Mouse (Mus musculus) spleen, adult 2 months (tissue): ENCODE results near the gene Camsap1. TPM values are rescaled to one million over a fixed set of nuclear protein-coding genes. Genes with fewer than 3 reads are reported as not detected.

Experiments
- DNase-seq, 2 experiments: peaks; one replicate each; pipeline versions ENCODE4 v3.0.0 to v3.0.0-alpha.2; 2012 to 2021; ENCODE audit warnings: low spot score in 2 of 2, low read depth in 1 of 2
- H3K27ac ChIP-seq: fragments of 200-500 bp; 2 replicates; pipeline ENCODE4 v1.5.1; 2012; ENCODE audit warnings: low read length, inconsistent platforms; ENCODE audit not compliant: insufficient read depth
- H3K27me3 ChIP-seq: fragments of 200-500 bp; 2 replicates; pipeline ENCODE4 v1.6.1; 2012; ENCODE audit warnings: mild to moderate bottlenecking, moderate library complexity, low read length, inconsistent platforms; ENCODE audit not compliant: control insufficient read depth, insufficient read depth
- H3K36me3 ChIP-seq: fragments of 200-500 bp; 2 replicates; pipeline ENCODE4 v1.6.1; 2012; ENCODE audit warnings: mild to moderate bottlenecking, low read length, inconsistent platforms; ENCODE audit not compliant: control insufficient read depth, insufficient read depth
- H3K4me1 ChIP-seq: fragments of 200-500 bp; 2 replicates; pipeline ENCODE4 v1.6.1; 2011; ENCODE audit warnings: inconsistent platforms; ENCODE audit not compliant: control insufficient read depth, insufficient read depth, insufficient read length
- H3K4me3 ChIP-seq: fragments of 200-500 bp; 2 replicates; pipeline ENCODE4 v1.5.1; 2011; ENCODE audit warnings: mild to moderate bottlenecking, inconsistent platforms; ENCODE audit not compliant: insufficient read depth, insufficient read length; ENCODE audit errors: extremely low read depth
- CTCF ChIP-seq: fragments of 200-500 bp; IDR thresholded peaks from 2 replicates; pipeline ENCODE4 v1.5.1; 2011; ENCODE audit warnings: mild to moderate bottlenecking, inconsistent platforms; ENCODE audit not compliant: insufficient read depth, insufficient read length, insufficient replicate concordance; ENCODE audit errors: extremely low read depth
- POLR2A ChIP-seq: fragments of 200-500 bp; IDR thresholded peaks from 2 replicates; pipeline ENCODE4 v1.6.1; 2011; ENCODE audit warnings: low read depth, low read length, inconsistent platforms
- WGBS: fragments of 180-500 bp; shearing (Covaris S2); methylation state at CpG from one replicate; pipeline ENCODE4 v1.1.7; 2018; 5-methylcytosine and 5-hydroxymethylcytosine counted together
- polyA plus RNA-seq: library from polyadenylated mRNA; depleted of rRNA; stranded (reverse); fragments of >200 nt; gene quantifications from 2 replicates; pipeline ENCODE4 v1.2.3, GENCODE M21; 2012; rRNA removed

The Camsap1 gene
- 5.3 and 6.5 TPM in 2 replicates for polyA plus RNA-seq

DNA sequence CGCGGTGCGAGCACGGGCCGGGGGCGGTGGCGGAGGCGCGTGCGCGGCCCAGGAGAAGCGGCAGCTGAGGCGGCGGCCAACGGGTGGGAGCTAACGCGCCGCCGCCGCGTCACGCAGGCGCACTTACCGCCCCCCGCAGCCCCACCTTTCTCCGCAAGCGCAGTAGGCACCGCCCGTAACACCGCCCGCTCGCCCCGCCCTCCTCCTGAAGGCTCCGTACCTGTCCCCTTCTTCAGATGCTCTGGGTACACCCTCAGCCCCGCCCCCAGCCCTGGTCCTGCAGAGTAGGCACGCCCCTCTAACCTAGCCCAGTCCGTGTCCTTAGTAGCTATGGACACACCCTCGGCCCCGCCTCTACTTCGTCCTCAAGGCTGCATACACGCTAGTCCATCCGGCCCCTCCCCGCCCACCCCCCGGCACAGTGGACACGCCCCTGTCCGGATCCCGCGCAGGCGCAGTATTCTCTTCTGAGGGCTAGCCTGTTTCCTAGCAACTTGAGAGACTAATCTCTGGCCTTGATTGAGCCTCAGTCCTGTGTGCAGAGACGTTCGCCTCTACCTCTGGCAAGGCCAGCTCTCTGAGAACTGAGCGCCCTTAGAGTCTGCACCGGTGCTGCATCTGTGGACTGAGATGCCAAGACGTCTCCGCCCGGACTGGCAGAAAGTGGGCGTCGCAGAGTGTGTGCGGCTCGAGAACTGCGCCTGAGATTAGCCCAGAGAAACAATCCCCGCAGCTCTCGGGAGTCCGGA lies at the start of gene Camsap1:
Gene Camsap1 (minus strand): TSS at position 124 of the 749 bp plus-strand sequence.
- Histone ChIP-seq H3K36me3 (no peaks in the 10 kb centered on the region), H3K27ac (no peak within 1 kb of the TSS), H3K27me3 (no peaks in the 10 kb centered on the region), H3K4me1 (peaks cover 4% of the 10 kb centered on the region; the same call in 1 of the 2 replicates), H3K4me3 (peak within 1 kb of the TSS; percentile 59)
- under 1% methylated on average over 59 of the region's 64 CpGs for WGBS
- TF ChIP-seq POLR2A (no peak), CTCF (no peak)
- DNase-seq: peak; percentile 100

DNA sequence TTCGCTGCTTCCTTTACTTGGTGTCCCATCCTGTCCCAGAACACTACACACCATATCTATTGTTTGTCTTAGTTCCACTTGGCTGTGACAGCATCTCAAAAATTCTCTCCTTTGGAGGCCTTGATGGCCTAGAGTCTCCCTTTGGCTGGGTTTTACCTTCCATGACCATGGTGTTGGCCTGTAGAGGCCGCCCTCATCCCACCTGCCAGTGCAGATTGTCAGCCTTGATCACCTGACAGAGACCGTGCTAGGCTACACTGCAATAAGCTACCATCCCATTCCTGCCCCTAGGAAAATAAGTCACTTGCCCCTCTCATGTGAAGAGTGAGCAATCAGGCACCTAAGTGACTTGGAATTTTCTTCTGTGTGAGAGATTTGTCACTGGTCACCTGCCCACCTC lies 47.2 kb upstream of the Camsap1 start:
- 65% methylated on average over 3 of the region's 3 CpGs for WGBS

GRCm38 (mm10) chr2:26024138-26025075 lies 41.3 kb upstream of the Camsap1 start:
- no peak overlapping the region for H3K27ac ChIP-seq
- H3K4me3 ChIP-seq: no peak overlapping the region
- DNase-seq: peak; percentile 12 to 26

More for the DNA sequence above, 47.2 kb upstream of the Camsap1 start:
- H3K36me3 ChIP-seq: no peaks in the 10 kb centered on the region
- 0 out of 2 replicates have a peak, but pooled peaks cover 2% of the 10 kb centered on the region for H3K27me3 ChIP-seq
- H3K27ac ChIP-seq: no peak overlapping the region
- H3K4me1 ChIP-seq: no peaks in the 10 kb centered on the region
- no peak for DNase-seq
- peak; percentile 16; the same call in 1 of the 2 replicates for TF ChIP-seq CTCF
- no peak for TF ChIP-seq POLR2A
- H3K4me3 ChIP-seq: no peak overlapping the region

DNA sequence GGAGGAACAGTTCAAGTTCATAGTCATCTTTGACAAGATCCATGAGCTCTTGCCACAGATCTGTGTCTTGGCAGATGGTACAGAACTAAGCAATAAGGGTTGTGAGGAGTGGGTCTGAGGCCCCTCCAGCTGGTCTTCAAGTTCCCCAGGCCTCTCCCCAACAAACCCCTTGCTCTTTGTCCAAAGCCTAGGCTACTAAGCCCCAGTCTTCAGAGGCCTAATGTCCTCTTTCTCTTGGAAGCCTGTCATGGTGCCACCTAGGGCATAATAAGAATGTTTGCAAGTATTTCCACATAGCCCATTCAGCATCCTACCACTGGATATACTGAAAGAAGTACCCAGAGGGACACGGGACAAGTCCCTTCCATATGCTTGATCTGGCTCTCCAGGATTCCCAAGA lies 39.5 kb upstream of the Camsap1 start:
- no peak for TF ChIP-seq CTCF
- no peak for TF ChIP-seq POLR2A
- Histone ChIP-seq H3K27ac (no peak overlapping the region), H3K4me3 (no peak overlapping the region), H3K4me1 (peaks cover 4% of the 10 kb centered on the region; the same call in 1 of the 2 replicates), H3K27me3 (0 out of 2 replicates have a peak, but pooled peaks cover 2% of the 10 kb centered on the region), H3K36me3 (no peaks in the 10 kb centered on the region)
- WGBS: 93% methylated on average over 1 of the region's 1 CpGs
- no peak for DNase-seq

More at GRCm38 (mm10) chr2:26024138-26025075, 41.3 kb upstream of the Camsap1 start:
- Histone ChIP-seq H3K36me3 (no peaks in the 10 kb centered on the region), H3K4me1 (peaks cover 4% of the 10 kb centered on the region; the same call in 1 of the 2 replicates), H3K27me3 (0 out of 2 replicates have a peak, but pooled peaks cover 2% of the 10 kb centered on the region)
- TF ChIP-seq POLR2A (no peak), CTCF (peak; percentile 44; the same call in 1 of the 2 replicates)
- 36% methylated on average over 4 of the region's 4 CpGs for WGBS

DNA sequence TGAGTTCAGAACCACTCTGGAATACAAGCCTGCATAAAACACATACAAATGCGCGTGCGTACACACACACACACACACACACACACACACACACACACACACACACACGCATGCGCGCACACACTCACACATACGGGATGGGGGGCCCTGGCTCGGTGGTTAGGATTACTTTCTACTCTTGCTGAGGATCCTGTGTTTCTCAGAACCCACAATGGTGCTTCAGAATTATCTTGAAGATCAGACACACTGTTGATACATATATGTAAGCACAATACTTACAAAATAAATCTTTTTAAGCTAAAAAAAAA lies 39.1 kb upstream of the Camsap1 start:
- no peaks in the 10 kb centered on the region for H3K36me3 ChIP-seq
- H3K27ac ChIP-seq: no peak overlapping the region; the same call in 1 of the 2 replicates
- TF ChIP-seq POLR2A (no peak), CTCF (no peak)
- peaks cover 4% of the 10 kb centered on the region; the same call in 1 of the 2 replicates for H3K4me1 ChIP-seq
- H3K4me3 ChIP-seq: no peak overlapping the region
- H3K27me3 ChIP-seq: 0 out of 2 replicates have a peak, but pooled peaks cover 2% of the 10 kb centered on the region
- DNase-seq: no peak
- 83% methylated on average over 8 of the region's 8 CpGs for WGBS

DNA sequence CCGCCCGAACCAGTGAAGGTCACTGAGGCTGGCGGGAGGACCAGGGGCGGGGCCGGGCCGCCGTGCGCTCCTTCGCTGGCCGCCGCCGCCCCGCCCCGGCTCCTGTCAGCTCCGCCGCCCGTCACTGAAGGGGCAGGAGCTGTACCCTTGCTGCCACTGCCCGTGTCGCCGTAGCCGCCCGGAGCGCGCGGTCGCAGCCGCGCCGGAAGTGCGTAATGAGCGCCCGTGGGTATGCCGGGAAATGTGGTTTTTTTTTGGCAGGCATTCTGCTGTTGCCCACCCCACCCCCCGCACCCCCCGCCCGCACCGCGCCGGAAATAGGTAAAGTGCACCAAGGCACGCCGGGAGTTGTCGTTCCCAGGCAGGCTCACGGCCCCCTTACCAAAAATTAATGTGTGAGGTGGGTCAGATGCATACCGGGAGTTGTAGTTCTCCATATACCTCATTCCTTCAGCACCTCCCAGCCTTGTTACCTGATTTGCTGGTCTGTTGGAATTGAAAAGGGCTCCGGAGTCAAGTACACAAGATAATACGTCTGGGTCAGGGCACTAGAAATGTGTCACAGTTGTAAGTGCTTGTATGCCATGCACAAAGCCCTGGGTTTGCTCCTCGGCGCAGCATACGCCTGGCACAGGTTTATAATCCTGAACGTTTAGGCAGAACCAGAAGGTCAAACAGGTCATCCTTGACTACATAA lies 38.6 kb upstream of the Camsap1 start, which contains the start of gene Ubac1:
Gene Ubac1 (minus strand): TSS at position 187 of the 697 bp plus-strand sequence.
- Histone ChIP-seq H3K27me3 (no peaks in the 10 kb centered on the region), H3K36me3 (no peaks in the 10 kb centered on the region), H3K27ac (peak within 1 kb of the TSS; percentile 85), H3K4me3 (peak within 1 kb of the TSS; percentile 76), H3K4me1 (peaks cover 4% of the 10 kb centered on the region; the same call in 1 of the 2 replicates)
- TF ChIP-seq POLR2A: no peak
- no peak for TF ChIP-seq CTCF
- 7% methylated on average over 50 of the region's 50 CpGs for WGBS
- DNase-seq: peak; percentile 74 to 86
